Mouse (Mus musculus) limb, embryonic 15.5 days (tissue): Measurements from ENCODE around the gene Cpsf4. TPM values are rescaled to one million over a fixed set of nuclear protein-coding genes. Genes with fewer than 3 reads are reported as not detected.
"Not testable (repeated sequence)": the region's sequence is repeated elsewhere in the genome, so short reads cannot be mapped to it uniquely, and the experiment has no call there.

Source experiments
- ATAC-seq: fragments of 200-750 bp; cut with Nextera tagmentation; 2 replicates; pipeline ENCODE4 v1.8.0; 2017; ENCODE audit warnings: low read depth, moderate TSS enrichment; ENCODE audit not compliant: insufficient number of reproducible peaks, low FRiP score, low TSS enrichment
- H3K27ac ChIP-seq: fragments of 300-500 bp; sonication (generic); 2 replicates; pipeline ENCODE4 v1.5.1; 2015; ENCODE audit warnings: moderate library complexity, mild to moderate bottlenecking, inconsistent platforms
- H3K27me3 ChIP-seq: fragments of 300-500 bp; sonication (generic); 2 replicates; pipeline ENCODE4 v1.6.1; 2015; ENCODE audit warnings: inconsistent platforms
- H3K36me3 ChIP-seq: fragments of 300-500 bp; sonication (generic); 2 replicates; pipeline ENCODE4 v1.6.1; 2015; ENCODE audit warnings: inconsistent platforms
- H3K4me1 ChIP-seq: fragments of 300-500 bp; sonication (generic); 2 replicates; pipeline ENCODE4 v1.6.1; 2015; ENCODE audit warnings: inconsistent platforms
- H3K4me2 ChIP-seq: fragments of 300-500 bp; sonication (generic); 2 replicates; pipeline ENCODE4 v1.6.1; 2015; ENCODE audit warnings: mild to moderate bottlenecking, inconsistent platforms
- H3K4me3 ChIP-seq: fragments of 300-500 bp; sonication (generic); 2 replicates; pipeline ENCODE4 v1.5.1; 2015; ENCODE audit warnings: mild to moderate bottlenecking, inconsistent platforms
- H3K9ac ChIP-seq: fragments of 300-500 bp; sonication (generic); 2 replicates; pipeline ENCODE4 v1.6.1; 2015; ENCODE audit warnings: inconsistent platforms
- H3K9me3 ChIP-seq: fragments of 300-500 bp; sonication (generic); 2 replicates; pipeline ENCODE4 v1.6.1; 2016; ENCODE audit warnings: inconsistent platforms
- WGBS: fragments of 180-500 bp; shearing (Covaris S2); methylation state at CpG from one replicate; pipeline ENCODE4 v1.1.7; 2015; 5-methylcytosine and 5-hydroxymethylcytosine counted together
- polyA plus RNA-seq: library from polyadenylated mRNA; unstranded; fragments of >200 nt; fragmentation: Nextera tagmentation; extraction: Ambion mirVana; gene quantifications from 2 replicates; pipeline ENCODE4 v1.2.1, GENCODE M21; 2015

Cpsf4 gene
- polyA plus RNA-seq: 40.7 and 40.8 TPM in 2 replicates

DNA sequence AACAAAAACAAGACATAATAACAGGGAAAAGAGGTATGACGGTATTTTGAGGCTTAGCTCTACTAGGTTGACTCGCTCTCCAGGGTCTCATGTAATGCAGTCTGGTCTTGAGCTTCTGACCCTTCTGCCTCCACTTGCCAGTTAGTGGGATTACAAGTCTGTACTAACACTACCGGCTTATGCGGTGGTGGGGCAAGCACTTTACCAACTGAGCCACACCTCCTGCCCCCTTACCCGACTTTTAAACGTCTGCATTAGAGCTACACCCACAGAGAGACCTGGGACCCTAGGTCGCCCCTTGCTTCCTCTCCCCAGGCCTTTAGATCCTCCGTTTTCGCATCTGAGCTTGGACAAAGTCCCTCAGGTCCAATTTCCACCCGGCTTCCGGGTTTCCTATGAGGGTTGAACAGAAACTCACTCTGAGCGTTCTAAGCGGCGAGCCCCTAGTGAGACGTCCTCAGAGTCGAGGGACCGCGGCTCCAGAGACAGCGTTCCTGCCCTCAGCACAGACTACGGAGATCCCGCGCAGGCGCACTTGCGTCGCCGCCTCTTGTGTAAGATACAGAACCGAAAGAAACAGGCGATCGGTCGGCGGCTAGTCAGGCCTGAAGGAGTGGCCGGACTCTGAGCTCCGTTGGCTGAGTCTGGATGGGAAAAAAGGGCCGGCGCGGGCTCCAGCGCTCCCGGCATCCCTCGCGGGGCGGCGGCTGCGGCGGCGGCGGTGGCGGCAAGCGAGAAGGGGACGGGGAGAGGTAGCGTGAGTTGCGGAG, at the start of gene Cpsf4, which contains the start of gene Ptcd1:
Gene Cpsf4, plus strand, starts transcription at position 678 of the 770 bp plus-strand sequence.
Gene Ptcd1, minus strand, starts transcription at position 573 of the 770 bp plus-strand sequence.
- Histone ChIP-seq H3K27ac (peak within 1 kb of the TSS; percentile 81), H3K9ac (peak within 1 kb of the TSS; percentile 97), H3K36me3 (peaks cover 43% of the 10 kb centered on the region), H3K4me3 (peak within 1 kb of the TSS; percentile 96), H3K4me2 (peak within 1 kb of the TSS; percentile 82), H3K9me3 (no peaks in the 10 kb centered on the region), H3K27me3 (no peaks in the 10 kb centered on the region), H3K4me1 (peaks cover 25% of the 10 kb centered on the region)
- WGBS: under 1% methylated on average over 50 of the region's 51 CpGs
- peak; percentile 92 for ATAC-seq

DNA sequence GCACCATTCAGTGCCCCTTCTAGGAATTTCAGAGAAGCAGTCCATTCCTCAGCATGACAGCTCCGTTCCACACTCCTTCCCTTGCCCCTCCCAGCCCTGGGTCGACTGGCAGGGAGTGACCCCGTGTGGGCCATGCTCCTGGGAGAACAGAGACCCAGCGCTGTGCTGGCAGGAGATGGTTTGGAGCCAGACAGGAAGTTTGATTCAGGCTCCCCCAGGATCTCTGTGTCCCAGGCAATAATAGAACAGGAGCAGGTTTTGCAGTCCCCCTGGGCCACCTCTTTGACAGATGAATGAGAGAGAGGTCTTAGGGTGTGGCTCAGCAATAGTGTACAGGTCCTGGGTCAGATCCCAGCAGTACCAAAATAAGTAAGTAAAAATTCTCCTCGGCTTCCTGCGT, 49.0 kb upstream of the Cpsf4 start:
- H3K36me3 ChIP-seq: peaks cover 16% of the 10 kb centered on the region
- H3K9ac ChIP-seq: no peak overlapping the region
- WGBS: 53% methylated on average over 6 of the region's 6 CpGs
- peaks cover 61% of the 10 kb centered on the region for H3K4me1 ChIP-seq
- H3K9me3 ChIP-seq: no peaks in the 10 kb centered on the region
- H3K4me3 ChIP-seq: no peak overlapping the region
- no peak for ATAC-seq
- H3K4me2 ChIP-seq: no peak overlapping the region
- H3K27me3 ChIP-seq: no peaks in the 10 kb centered on the region
- no peak overlapping the region for H3K27ac ChIP-seq

DNA sequence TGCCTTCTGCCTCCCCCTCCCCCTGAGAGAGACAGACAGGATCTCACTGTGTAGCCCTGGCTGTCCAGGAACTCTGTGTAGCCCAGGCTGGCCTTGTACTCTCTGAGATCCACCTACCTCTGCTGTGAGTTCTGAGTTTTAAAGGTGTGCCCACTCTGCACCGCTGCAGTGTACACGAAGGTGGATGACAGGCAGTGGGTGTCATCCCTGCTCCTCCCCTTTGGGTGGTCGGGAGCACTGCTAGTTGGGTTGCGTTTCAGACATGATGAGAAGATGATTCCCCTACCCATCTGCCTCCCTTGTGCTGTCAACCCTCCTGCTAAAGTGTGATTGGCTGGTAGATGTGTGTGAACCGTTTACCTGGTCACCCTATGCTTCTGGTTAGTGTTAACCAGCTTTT, 48.6 kb upstream of the Cpsf4 start:
- ATAC-seq: no peak
- H3K4me3 ChIP-seq: no peak overlapping the region
- no peak overlapping the region for H3K27ac ChIP-seq
- peaks cover 20% of the 10 kb centered on the region for H3K36me3 ChIP-seq
- H3K4me1 ChIP-seq: peaks cover 61% of the 10 kb centered on the region
- H3K9ac ChIP-seq: no peak overlapping the region
- H3K9me3 ChIP-seq: no peaks in the 10 kb centered on the region
- H3K27me3 ChIP-seq: no peaks in the 10 kb centered on the region
- 93% methylated on average over 5 of the region's 5 CpGs for WGBS
- no peak overlapping the region for H3K4me2 ChIP-seq

DNA sequence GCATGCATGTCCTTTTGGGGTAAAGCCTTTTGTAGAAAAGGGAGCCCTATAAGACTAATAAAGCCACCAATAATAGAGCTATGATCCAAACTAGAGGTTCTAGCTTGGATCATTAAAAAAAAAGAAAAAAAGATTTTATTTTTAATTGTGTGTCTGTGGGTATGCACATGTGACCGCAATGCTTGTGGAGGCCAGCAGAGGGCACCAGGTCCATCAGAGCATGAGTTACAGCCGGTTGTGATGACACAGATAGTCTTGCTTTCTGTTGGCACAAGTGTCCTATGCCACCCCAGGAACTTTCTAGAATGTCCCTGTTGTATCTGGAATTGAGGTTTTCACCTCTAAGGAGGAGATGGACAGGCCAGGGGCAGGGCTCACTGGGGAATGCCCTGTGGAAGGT, 47.6 kb upstream of the Cpsf4 start:
- Histone ChIP-seq H3K4me3 (no peak overlapping the region), H3K9ac (no peak overlapping the region), H3K9me3 (no peaks in the 10 kb centered on the region), H3K36me3 (peaks cover 30% of the 10 kb centered on the region), H3K4me2 (no peak overlapping the region), H3K27ac (no peak overlapping the region), H3K4me1 (peaks cover 54% of the 10 kb centered on the region), H3K27me3 (no peaks in the 10 kb centered on the region)
- 91% methylated on average over 2 of the region's 2 CpGs for WGBS
- no peak for ATAC-seq

DNA sequence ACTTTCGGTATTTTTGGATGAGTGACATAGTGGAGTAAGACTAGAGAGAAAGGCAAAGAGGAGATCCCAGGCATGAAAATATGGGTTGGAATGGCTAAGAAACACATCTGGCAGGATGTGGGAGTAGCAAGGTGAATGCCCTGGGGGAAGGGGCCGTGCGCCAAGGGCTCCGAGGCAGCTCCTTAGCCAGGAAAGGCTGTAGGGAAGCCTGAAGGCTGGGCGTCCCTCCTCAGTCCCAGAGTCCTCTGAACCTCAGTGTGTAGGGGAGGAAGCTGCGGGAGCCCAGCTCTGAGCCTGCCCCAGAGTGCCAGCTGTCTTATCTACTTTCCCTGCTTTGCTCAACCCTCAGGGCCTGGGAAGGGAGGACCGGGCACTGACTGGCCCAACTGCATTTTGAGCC, 46.1 kb upstream of the Cpsf4 start:
- H3K27me3 ChIP-seq: no peaks in the 10 kb centered on the region
- H3K36me3 ChIP-seq: peaks cover 45% of the 10 kb centered on the region
- peaks cover 39% of the 10 kb centered on the region for H3K4me1 ChIP-seq
- no peak for ATAC-seq
- peak overlapping the region; percentile 40 for H3K27ac ChIP-seq
- H3K9ac ChIP-seq: no peak overlapping the region
- 37% methylated on average over 7 of the region's 7 CpGs for WGBS
- H3K4me3 ChIP-seq: no peak overlapping the region
- H3K9me3 ChIP-seq: no peaks in the 10 kb centered on the region
- no peak overlapping the region for H3K4me2 ChIP-seq

DNA sequence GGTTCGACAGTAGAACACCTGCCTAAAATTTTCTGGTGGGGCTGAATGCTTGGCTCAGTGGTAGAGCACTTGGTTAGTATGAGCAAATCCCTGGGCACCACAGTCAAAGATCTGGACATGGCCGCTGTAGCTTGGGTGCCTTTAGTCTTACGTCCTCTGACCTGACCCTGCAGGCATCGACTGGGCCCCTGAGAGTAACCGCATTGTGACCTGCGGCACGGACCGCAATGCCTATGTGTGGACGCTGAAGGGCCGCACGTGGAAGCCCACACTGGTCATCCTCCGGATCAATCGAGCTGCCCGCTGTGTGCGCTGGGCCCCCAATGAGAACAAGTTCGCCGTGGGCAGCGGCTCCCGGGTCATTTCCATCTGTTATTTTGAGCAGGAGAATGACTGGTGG, 43.6 kb upstream of the Cpsf4 start:
- Histone ChIP-seq H3K36me3 (peaks cover 67% of the 10 kb centered on the region), H3K4me3 (no peak overlapping the region), H3K4me1 (peaks cover 14% of the 10 kb centered on the region), H3K27me3 (no peaks in the 10 kb centered on the region), H3K9ac (no peak overlapping the region), H3K9me3 (no peaks in the 10 kb centered on the region), H3K4me2 (no peak overlapping the region), H3K27ac (no peak overlapping the region)
- no peak for ATAC-seq
- 92% methylated on average over 19 of the region's 19 CpGs for WGBS

DNA sequence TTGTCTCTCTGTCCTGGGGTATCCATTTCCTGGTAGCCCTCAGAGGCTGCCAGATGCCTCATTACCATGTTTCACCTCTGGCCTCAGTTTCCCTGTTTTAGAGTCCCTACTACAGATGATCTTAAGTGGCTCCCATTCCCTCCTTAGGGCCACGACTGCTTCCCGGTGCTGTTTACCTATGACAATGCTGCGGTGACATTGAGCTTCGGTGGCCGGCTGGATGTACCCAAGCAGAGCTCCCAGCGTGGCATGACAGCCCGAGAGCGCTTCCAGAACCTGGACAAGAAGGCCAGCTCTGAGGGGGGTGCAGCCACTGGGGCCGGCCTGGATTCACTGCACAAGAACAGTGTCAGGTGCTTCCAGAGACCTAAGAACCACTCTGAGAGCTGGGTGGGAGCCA, 40.4 kb upstream of the Cpsf4 start:
- 90% methylated on average over 9 of the region's 9 CpGs for WGBS
- Histone ChIP-seq H3K27ac (no peak overlapping the region), H3K4me3 (no peak overlapping the region), H3K4me2 (no peak overlapping the region), H3K36me3 (peaks cover 94% of the 10 kb centered on the region), H3K27me3 (no peaks in the 10 kb centered on the region), H3K9me3 (no peaks in the 10 kb centered on the region), H3K9ac (no peak overlapping the region), H3K4me1 (no peaks in the 10 kb centered on the region)
- ATAC-seq: no peak

DNA sequence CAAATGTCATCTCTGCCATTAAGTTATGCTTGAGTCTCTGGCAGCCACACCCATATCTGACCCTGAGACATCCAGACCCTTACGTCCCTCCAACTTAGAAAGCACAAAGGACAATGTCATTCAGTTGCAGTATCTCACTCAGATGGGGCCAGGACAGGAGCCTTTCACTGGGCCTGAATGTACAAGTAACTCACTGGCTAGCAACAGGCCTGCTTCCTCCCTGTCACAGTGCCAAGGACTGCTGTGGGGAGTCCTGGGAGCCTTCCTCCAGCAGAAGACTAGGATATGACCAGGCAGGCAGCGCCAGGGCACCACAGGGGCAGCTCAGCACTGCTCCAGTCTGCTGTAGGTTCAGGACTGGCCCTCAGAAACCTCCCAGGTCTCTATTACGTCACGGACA, 37.9 kb upstream of the Cpsf4 start:
- H3K4me3 ChIP-seq: no peak overlapping the region
- no peaks in the 10 kb centered on the region for H3K9me3 ChIP-seq
- no peak overlapping the region for H3K9ac ChIP-seq
- H3K4me1 ChIP-seq: no peaks in the 10 kb centered on the region
- no peak overlapping the region for H3K4me2 ChIP-seq
- no peak for ATAC-seq
- WGBS: 90% methylated on average over 4 of the region's 4 CpGs
- H3K27ac ChIP-seq: peak overlapping the region; percentile 29
- no peaks in the 10 kb centered on the region for H3K27me3 ChIP-seq
- H3K36me3 ChIP-seq: peaks cover 94% of the 10 kb centered on the region

DNA sequence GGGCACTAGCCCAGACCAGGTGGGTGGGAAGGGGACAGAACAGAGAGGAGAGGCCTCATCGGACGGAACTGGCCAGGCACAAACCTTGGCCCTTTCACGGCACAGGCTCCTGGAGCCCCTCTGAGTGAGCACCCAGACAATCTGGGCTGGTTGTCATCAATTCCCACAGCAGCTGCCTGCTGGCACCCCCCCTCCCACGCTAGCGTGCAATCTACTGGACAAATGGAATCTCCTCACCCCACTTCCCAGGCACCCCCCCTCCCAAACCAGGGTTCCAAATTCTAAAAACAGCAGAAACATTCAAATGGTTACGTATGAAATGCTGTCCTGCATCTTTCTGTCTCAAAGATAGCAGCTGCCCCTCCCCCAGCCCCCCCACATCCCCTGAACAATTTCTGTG, 37.2 kb upstream of the Cpsf4 start:
- not testable (repeated sequence) for H3K9me3 ChIP-seq, H3K27me3 ChIP-seq, H3K9ac ChIP-seq, H3K27ac ChIP-seq, H3K4me3 ChIP-seq, ATAC-seq, H3K4me2 ChIP-seq, H3K4me1 ChIP-seq
- 92% methylated on average over 4 of the region's 6 CpGs for WGBS
- H3K36me3 ChIP-seq: peaks cover 94% of the 10 kb centered on the region

DNA sequence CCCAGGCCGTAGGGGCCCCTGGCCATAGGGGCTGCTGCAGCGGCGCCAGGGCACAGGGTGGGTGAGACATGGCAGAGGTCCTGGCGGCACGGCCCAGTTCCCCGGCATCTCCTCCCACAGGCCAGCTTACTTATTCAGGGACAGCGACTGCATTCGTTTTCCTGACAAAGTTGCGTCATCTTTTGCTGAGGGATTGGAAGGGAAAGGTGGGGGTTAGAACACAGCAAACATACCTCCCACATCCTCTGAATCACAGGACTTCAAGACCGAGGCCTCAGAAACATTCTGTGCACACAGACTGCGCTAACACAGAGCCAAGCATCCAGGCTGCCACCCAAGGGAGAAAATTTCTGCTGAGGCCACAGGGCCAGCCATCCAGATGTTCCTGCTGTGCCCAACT, 36.8 kb upstream of the Cpsf4 start:
- Histone ChIP-seq H3K4me2 (no peak overlapping the region), H3K4me1 (no peaks in the 10 kb centered on the region), H3K27me3 (no peaks in the 10 kb centered on the region), H3K9me3 (no peaks in the 10 kb centered on the region), H3K9ac (no peak overlapping the region), H3K27ac (no peak overlapping the region), H3K36me3 (peaks cover 94% of the 10 kb centered on the region), H3K4me3 (no peak overlapping the region)
- 82% methylated on average over 11 of the region's 11 CpGs for WGBS
- ATAC-seq: no peak

DNA sequence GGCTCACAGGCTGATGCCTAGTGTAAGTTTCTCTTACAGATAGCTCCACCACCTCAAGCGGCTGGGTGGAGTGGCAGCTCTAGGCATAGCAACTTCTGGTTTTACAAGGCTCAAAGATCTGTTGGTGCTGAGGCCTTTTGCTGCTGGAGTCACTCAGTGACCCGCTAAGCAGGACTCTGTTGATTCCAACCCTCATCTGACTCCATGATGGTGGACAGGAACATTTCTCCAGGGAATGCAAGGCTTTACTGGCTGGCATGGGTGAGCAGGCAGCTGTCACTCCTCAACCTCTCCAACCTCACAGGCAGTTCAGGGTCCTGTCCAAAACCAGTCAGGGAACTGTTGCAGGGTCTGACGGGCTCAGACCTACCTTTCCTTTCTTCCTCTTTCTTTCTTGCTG, 36.0 kb upstream of the Cpsf4 start:
- H3K4me2 ChIP-seq: no peak overlapping the region
- H3K4me1 ChIP-seq: no peaks in the 10 kb centered on the region
- no peaks in the 10 kb centered on the region for H3K9me3 ChIP-seq
- peaks cover 91% of the 10 kb centered on the region for H3K36me3 ChIP-seq
- H3K9ac ChIP-seq: no peak overlapping the region
- H3K4me3 ChIP-seq: no peak overlapping the region
- H3K27ac ChIP-seq: no peak overlapping the region
- ATAC-seq: no peak
- no peaks in the 10 kb centered on the region for H3K27me3 ChIP-seq
- whole genome bisulfite sequencing: 91% methylated on average over 3 of the region's 3 CpGs

DNA sequence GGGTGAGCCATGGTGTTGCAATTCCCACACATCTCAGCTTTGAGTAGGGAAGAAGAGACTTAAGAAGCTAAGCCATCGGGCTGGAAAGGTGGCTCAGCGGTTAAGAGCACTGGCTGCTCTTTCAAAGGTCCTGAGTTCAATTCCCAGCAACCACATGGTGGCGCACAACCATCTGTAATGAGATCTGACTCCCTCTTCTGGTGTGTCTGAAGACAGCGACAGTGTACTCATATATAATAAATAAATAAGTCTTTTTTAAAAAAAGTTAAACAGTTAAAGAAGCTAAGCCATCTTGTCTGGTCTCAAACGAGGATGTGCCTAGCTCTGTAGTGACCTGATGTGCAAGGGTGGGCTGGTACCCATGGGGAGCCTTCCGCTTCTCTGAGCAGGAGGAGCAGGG, 33.7 kb upstream of the Cpsf4 start:
- 84% methylated on average over 6 of the region's 6 CpGs for WGBS

More for the DNA sequence above, 33.7 kb upstream of the Cpsf4 start:
- Histone ChIP-seq H3K36me3 (peaks cover 86% of the 10 kb centered on the region), H3K4me1 (peaks cover 12% of the 10 kb centered on the region)
- not testable (repeated sequence) for ATAC-seq, H3K4me3 ChIP-seq, H3K27ac ChIP-seq, H3K9ac ChIP-seq, H3K4me2 ChIP-seq, H3K27me3 ChIP-seq, H3K9me3 ChIP-seq
